Mouse (Mus musculus): ENCODE results near the gene Sesn1.
A peak's percentile ranks its signal among the peaks of the same experiment; 100 is the strongest.
"Not testable (repeated sequence)": the region's sequence is repeated elsewhere in the genome, so short reads cannot be mapped to it uniquely, and the experiment has no call there.

Sesn1 gene

GRCm38 (mm10) chr10:41809771-41810563 lies at the start of gene Sesn1, which contains the start of gene Cep57l1:
Gene Sesn1, plus strand, starts transcription at chr10:41809935.
Gene Cep57l1, minus strand, starts transcription at chr10:41809871.
- DNase-seq (ENCODE audit: extremely low read depth, low read depth) = peak; percentile 67

- no peak for DNase-seq (ENCODE audit: extremely low read depth, low read depth)
Observed at GRCm38 (mm10) chr10:41760866-41761265, 48.9 kb upstream of the Sesn1 start.

- DNase-seq (ENCODE audit: extremely low read depth, low read depth) = no peak
Observed at GRCm38 (mm10) chr10:41763741-41764385, 45.9 kb upstream of the Sesn1 start.

DNA sequence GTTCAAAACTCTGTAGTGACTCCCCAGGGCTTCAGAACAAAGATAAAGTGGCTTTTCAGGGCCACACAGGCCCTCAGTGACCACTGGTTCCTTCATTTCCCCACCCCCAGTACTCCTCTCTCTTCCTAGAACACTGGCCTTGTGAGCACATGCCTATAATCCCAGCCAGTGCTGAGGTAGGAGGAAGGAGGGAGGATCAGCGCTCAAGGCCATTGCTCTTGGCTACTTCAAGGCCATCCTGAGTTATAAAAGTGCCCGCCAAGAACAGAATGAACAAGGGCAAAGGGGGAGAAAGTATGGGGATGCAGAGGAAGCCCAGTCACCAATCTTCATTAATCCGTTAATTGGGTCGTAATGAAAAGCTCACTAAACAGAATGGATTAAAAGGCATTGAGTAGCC lies 44.1 kb upstream of the Sesn1 start:
- DNase-seq (ENCODE audit: extremely low read depth, low read depth) = no peak

DNA sequence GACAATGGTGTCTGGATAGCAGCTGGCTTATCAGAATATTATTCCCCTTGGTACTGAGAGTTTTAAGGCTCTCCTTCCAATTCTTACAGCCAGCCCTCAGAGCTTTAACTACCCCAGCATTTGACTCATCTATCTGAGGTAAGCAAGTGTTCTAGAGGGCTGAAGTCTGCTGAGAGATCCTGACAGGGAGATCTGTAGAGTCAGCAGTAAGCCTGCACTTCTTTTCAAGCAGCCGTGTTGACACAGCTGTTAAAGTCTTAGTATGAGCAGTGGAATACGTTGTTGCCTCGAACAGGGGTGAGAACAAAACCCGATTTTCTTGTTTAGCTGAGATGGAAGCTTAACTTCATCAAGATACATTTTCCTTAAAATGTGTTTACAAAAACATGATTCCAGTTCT lies 43.5 kb upstream of the Sesn1 start:
- no peak for DNase-seq (ENCODE audit: extremely low read depth, low read depth)

DNA sequence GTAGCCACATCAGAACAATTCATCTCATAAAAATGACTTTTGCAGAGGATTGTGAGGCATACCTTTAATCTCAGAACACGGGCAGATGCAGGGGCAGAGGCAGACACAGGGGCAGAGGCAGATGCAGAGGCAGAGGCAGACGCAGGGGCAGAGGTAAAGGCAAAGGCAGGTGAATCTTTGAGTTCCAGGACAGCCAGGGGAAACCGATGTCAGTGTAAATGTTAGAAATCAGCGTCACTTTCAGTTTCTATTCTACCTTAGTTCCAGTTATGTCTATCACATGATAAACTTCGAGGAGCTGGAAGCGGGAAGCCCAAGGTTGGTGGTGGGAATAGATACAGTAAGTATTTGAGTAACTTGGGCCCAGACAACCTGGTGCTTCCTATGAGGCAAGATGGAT lies 42.5 kb upstream of the Sesn1 start:
- DNase-seq (ENCODE audit: extremely low read depth, low read depth) = no peak

DNA sequence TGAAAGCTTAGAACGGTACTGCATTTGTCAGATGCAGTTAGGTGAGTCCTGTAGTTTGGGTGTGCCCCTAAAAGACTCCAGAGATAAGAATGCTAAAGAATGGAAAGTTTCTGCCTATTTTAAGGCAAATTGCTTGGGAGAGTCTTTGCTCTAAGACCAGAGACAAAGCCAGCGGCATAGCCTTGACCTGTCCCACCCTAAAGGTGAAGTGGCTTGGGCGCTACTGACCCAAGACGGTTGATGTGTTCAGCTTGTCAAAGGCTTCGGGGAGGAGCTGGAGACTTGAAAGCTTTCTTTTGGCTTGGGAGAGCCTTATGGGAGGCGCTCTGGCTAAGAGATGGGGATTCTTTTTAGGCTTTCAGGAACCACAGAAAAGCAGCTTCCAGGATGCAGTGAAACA lies 17.4 kb upstream of the Sesn1 start:
- no peak for DNase-seq (ENCODE audit: extremely low read depth, low read depth)

GRCm38 (mm10) chr10:41797253-41797652 lies 12.5 kb upstream of the Sesn1 start:
- no peak for DNase-seq (ENCODE audit: extremely low read depth, low read depth)

GRCm38 (mm10) chr10:41803467-41803866 lies 6.3 kb upstream of the Sesn1 start:
- DNase-seq (ENCODE audit: extremely low read depth, low read depth) = no peak

GRCm38 (mm10) chr10:41804711-41805110 lies 5.0 kb upstream of the Sesn1 start:
- DNase-seq (ENCODE audit: extremely low read depth, low read depth) = no peak

GRCm38 (mm10) chr10:41805729-41806355 lies 3.9 kb upstream of the Sesn1 start:
- no peak for DNase-seq (ENCODE audit: extremely low read depth, low read depth)

GRCm38 (mm10) chr10:41809080-41809770 lies 510 bp upstream of the Sesn1 start:
- peak; percentile 89 for DNase-seq (ENCODE audit: extremely low read depth, low read depth)

GRCm38 (mm10) chr10:41810564-41811455 lies 1.1 kb downstream of the Sesn1 start:
- DNase-seq (ENCODE audit: extremely low read depth, low read depth) = no peak

GRCm38 (mm10) chr10:41812566-41812965 lies 2.8 kb downstream of the Sesn1 start:
- no peak for DNase-seq (ENCODE audit: extremely low read depth, low read depth)

GRCm38 (mm10) chr10:41814305-41814853 lies 4.6 kb downstream of the Sesn1 start:
- no peak for DNase-seq (ENCODE audit: extremely low read depth, low read depth)

- DNase-seq (ENCODE audit: extremely low read depth, low read depth) = no peak
Observed at GRCm38 (mm10) chr10:41816516-41816915, 6.8 kb downstream of the Sesn1 start.

- no peak for DNase-seq (ENCODE audit: extremely low read depth, low read depth)
Observed at GRCm38 (mm10) chr10:41818036-41818732, 8.4 kb downstream of the Sesn1 start.

- DNase-seq (ENCODE audit: extremely low read depth, low read depth) = not testable (repeated sequence)
Observed at GRCm38 (mm10) chr10:41818733-41819070, 9.0 kb downstream of the Sesn1 start.

DNA sequence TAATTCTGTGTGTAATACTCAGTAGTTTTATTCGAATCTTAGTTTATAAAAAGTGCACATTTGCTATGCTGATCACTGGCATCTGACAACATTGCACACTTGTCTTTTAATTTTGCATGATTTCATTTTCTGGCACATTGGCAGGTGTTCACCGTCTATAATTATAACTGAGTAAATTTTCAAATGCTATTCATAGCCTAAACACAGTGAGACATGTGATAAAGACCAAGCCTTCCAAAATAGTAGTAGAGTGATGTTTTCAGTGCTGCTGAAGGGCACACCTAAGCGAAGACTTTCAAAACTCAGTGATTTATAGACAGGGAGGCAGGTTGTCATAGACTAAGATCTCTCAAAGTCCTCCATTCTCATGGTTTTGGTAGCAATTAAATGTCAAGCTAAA lies 9.6 kb downstream of the Sesn1 start:
- no peak for DNase-seq (ENCODE audit: extremely low read depth, low read depth)

DNA sequence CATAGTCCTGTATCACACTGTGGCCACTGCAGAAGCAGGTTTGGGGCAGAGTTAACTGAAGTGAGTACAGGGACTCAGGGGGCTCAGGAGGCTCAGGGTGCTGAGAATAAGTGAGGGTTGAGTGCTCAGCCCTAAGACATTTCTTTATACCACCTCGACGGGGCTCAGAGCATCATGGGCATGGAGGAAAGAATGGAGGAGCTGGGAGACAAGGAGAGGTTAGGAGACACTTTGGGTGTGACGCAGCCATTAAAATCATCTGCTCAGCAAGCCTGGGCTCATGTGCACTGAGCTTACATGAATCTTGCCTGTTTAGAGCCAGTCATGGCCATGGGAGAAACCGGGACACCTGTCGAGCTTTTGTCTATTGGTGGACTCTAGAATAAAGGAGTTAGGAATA lies 10.7 kb downstream of the Sesn1 start:
- no peak for DNase-seq (ENCODE audit: extremely low read depth, low read depth)
